Mouse (Mus musculus): ENCODE results near the gene Krt72.

Krt72 gene

DNA sequence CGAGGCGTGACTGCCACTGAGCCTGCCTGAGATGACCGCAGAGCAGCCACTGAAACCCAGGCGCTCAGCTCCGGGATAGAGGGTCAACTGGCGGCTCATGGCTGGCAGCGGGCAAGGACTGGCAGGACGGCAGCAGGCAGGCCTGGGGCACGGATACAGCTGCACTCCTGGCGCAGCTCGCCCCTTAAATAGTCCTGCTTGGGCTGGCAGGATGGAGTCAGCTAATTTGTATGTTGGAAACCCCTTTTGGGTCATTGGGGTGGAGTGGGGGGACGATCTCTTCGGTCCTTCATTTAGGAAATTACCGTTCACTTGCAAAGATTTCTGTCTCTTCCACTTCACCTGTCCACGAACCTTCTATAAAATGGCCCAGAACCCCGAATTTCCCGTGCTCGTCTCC is at the start of gene Krt72:
Krt72 (minus strand) TSS at position 101 of the 400 bp plus-strand sequence.
- no peak for DNase-seq (ENCODE audit: low read depth, low spot score)

DNA sequence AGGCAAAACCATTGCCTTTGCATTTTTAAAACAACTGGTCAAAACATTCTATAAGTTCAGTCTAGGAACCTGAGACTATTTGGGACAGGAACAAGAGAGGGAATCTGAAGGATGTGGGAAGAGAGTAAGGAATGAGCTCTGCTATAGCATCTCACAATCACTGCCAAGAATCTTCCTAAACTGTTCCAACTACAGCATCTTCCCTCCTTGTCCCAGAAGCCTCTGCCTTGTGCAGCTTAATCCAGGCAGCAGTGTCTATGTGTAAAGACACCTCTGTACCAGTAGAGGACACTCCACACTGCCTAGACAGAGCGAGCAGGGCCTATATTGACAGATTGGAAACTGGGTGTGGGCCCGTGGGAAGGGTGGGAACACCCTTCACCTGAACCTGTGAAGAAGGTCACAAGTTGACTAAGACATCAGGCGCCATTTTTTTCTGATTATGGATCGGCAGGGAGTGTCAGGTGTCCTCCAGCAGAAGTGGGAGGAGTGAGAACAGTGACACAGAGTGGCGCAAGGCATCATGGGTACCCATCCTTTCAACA is 48.6 kb upstream of the Krt72 start:
- DNase-seq (ENCODE audit: low read depth, low spot score): no peak

DNA sequence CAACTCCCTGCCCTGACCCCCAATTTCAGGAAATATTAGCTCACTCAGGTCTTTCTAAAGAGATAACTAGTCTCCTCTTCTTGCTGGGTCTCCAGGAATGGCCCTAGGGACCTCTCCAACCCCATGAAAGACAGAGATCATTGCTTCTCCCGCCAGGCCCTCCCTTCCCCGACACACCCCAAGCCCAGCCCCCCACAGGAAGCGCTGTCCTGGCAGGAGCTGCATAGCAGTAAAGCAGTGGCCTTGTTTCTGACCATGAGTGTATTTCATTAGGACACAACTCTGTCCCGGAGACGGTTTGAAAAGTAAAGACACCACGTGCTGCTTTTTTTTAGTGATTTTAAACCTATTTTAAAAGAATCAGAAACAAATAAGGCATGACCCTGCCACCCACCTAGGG is 46.9 kb upstream of the Krt72 start:
- DNase-seq (ENCODE audit: low read depth, low spot score): no peak

DNA sequence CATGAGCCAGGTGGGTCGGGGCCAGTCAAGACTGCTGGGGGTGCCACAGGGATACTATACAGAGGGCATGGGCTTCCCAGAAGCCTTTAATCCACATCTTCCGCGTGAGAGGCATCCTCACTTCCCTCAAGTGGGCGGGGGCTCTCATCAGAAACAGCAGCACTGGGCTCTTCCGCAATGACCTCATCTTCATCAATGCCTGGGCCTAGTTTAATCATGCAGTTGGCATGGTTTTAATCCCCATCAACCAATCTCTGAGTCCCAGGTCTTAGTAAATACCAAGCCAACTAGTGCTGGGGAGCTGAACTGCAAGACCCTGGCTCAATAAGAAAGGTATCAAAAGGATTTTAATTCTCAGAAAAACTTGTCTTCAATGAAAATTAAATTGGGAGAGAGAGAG is 43.2 kb upstream of the Krt72 start:
- no peak for DNase-seq (ENCODE audit: low read depth, low spot score)

DNA sequence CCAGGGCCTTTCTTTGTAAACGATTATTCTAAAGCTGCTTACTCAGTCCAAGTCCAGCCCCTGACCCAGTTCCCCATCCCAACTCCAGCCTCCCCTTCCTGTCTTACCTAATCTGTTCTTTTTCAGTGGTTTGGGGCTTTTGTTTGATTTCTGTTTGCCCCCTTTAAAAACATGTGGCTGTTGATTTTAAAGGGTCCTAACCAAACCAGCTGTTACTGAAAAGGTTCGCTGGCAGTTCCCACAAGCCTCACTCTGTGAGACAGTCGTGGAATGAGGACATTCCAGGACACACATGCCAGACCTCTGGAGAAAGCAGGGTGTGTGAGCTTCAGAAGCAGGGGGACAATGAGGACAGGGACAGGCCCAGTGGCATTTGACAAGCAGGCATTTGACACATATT is 35.5 kb upstream of the Krt72 start:
- DNase-seq (ENCODE audit: low read depth, low spot score): no peak

DNA sequence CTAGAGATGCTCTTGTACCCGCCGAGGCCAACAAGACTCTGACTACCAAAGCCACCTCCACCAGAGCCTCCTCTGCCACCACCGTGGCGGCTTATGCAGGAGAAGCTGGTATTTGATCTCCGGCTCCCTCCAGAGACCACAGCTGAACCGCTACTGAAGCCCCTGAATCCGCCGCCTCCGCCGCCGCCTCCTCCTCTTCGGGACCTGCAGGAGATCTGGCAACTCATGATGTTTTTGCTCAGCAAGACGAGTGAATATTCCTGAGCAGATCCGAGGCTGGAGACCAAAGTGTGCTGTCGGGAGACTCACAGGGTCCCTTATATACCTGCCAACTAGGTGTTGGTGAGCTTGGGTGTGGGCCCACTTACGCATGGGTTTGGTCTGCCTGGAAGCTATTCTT is 31.6 kb upstream of the Krt72 start, which contains the start of gene Krt2:
Krt2 (minus strand) TSS at position 295 of the 400 bp plus-strand sequence.
- no peak for DNase-seq (ENCODE audit: low read depth, low spot score)

DNA sequence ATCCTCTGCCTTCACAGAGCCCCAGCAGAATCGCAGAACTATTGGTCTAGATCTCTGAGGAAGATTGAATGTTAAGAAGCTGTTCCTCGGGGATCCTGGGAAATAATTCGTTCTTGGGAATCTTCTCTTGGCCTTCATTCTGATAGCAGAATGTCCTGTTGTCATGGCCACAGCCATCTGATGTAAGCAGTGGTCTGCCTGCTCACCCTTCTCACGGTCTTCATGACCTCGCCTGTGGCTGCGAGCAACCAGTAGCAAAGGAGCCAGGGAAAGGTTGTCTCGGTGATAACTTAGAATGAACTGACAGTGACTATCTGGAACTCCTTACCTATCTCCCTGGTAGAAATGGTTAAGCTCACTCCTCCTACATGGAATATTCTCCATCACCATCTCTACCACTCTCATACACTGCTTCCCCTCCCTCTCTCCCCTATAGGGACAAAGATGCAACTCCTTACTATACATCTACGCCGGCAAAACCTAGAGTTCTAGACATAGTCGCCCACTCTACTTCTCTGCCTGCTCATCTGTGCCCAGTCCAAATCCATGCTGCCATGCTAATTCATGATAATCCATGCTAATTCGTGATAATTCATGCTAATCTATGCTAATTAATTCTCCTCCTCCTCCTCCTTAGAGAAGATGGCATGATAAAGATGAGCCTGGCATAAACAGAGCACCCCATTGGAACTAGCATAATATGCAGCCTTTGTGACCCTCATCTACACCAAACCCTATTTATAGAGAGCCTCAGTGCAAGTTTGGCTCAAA is 17.0 kb upstream of the Krt72 start:
- DNase-seq (ENCODE audit: low read depth, low spot score): no peak

DNA sequence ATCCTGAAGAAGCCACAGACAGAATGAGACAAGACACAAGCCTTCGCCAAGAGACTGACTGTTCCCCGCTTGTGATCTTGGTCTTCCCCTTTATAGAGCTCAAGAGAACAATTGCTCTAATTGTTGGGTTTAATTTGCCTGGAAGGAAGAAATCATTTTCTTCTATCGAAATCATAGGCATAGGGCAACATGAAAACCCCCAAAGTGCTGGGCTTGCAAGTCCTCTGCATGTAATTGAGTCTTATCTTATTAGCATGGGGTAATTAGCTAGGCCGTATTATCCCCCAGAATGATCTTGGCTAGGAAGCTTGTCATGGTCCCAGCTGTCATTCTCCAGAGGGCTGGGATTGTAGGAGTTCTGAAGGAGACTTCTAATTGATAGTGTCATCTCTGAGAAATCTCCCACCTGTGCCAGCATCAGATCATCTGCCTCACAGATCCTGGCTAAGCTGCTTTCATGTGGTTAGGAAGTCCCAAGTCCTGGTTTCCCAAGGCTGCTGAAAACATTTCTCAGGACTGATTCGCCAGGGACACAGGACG is 16.1 kb upstream of the Krt72 start, which contains the start of gene Krt73:
Krt73 (minus strand) TSS at position 51 of the 540 bp plus-strand sequence.
- DNase-seq (ENCODE audit: low read depth, low spot score): no peak

DNA sequence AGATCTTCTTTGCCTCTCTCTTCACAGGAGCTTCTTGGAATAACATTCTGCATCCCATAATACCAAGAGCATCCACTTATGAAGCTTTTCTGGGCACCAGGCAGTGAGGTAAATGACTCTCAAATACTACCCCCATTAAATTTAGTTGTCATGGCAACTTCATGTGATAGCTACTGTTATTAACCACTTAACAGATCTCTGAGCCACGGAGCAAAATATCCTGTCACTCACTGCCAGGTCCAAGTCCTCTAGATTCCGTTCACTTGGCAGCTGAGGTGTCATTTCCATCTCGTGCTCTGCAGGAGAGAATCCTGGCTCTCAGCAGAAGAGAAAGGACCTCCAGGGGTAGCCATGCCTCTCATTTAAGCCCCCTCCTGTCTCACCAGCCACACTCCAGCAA is 4.6 kb upstream of the Krt72 start:
- no peak for DNase-seq (ENCODE audit: low read depth, low spot score)

DNA sequence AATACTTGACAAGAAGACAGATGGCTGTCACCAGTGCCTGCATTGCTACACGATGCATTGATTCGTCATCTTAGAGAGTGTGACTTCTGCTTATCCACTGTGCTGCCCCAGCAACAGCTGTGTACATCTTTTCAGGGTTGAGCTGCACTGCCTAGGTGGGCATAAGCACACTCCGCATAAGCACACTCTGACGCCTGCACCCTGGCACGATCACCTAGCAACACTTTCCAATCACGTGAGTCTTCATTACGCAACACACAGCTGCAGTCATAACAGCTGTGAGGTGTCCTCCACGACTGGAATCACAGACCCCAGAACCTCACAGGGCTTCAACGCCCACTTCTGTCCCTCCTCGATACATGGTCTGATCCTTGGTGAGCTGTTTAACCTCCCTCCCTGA is 12.8 kb downstream of the Krt72 start:
- DNase-seq (ENCODE audit: low read depth, low spot score): no peak

DNA sequence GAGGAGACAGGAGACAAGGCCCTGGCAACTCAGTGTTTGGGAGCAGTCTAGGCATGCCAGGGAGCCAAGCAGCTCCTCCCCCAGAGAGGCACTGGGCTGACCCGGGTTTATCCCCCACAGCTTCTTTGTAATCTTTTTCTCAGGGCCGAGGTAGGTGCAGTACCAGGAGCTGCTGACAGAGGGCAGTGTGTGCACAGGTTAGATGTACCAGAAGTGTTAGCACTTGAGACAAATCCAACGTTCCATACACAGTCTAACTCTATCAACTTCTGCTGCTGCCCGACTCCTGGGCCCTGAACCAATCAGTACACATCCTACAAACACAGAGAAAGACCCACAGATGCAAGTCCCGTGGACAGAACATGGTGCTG is 13.6 kb downstream of the Krt72 start:
- DNase-seq (ENCODE audit: low read depth, low spot score): peak; percentile 80

DNA sequence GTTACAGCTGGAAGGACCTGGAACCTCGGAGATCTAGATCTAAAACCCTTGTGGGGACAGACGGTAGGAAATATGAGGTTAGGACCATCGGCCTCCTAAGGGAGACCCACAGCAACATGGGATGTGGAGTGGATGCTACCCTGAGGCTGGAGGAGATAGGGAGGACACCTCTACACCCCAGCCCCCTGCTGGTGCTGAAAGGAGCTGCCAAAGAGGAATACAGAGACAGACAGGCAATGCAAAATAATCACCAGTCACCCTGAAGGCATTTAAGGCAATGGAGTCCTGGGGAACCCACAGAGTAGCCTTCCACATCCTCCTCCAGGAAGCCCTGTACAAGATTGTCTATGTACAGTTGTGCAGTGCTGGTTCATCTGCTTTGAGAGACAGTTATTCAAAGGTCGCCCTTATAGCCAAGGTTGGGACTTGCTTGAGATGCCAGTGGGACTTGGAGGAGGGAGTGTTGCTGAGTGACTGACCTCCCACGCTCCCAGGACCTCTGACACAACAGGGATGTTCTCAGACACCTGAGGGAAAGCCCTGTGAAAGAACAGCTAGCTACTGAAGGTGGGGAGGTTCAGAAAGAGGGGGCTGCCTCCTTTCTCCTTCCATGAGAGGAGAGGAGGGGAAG is 14.1 kb downstream of the Krt72 start:
- peak; percentile 19 for DNase-seq (ENCODE audit: low read depth, low spot score)

DNA sequence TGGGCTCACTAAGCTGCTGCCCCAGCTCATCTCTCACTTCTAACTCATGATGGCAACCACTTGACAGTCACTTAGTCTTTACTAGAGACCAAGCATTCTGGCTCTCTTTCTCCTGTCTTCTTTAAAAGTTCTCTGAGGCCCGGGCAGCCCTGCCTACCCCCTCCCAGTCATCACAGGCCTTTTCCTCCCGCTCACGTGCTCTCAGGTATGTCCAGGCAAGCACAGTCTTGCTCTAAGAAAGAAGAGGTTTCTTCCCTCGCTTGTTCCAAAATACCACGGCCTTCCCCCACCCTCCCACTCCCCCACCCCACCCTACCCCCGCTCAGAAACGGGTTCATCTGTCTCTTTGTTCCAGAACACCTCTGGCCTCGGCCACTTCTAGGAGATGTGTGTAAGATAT is 16.0 kb downstream of the Krt72 start:
- DNase-seq (ENCODE audit: low read depth, low spot score): no peak

DNA sequence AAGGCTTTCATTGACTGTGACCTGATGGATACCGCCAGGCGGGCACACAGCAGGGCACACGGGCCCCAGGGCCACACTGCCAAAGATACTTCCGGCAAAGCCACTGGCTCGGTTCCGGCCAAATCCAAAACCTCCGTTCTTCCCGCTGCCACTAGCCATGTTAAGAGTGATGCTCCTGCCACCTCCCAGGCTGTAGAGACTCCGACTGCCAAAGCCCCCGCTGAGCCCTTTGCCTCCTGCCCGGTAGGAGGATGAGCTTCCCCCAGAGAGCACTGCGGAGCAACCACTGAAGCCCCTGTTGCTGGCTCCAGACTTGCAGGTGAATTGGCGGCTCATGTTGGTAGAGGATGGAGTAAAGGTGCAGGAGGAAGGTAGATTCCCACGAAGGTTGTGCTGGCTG is 43.5 kb downstream of the Krt72 start, which contains the start of gene Krt71:
Krt71 (minus strand) TSS at position 399 of the 400 bp plus-strand sequence.
- DNase-seq (ENCODE audit: low read depth, low spot score): no peak

DNA sequence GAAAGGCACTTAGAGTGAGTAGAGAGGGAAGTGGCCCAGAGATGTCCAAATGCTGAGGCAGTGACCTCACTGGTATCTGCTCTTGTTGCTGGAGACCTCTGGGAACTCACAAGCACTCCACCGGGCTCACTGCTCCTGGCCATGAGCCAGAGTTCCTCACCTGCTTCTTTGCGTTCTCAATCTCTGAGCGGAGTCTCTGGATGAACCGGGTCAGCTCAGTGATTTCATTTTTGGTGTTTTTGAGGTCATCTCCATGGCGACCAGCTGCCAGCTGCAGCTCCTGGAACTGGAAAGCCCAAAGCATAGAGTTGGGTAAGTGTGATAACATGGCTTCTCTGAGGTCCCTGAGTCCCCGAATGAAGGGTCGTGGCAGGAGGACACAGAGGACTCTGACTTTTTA is 48.5 kb downstream of the Krt72 start:
- no peak for DNase-seq (ENCODE audit: low read depth, low spot score)

DNA sequence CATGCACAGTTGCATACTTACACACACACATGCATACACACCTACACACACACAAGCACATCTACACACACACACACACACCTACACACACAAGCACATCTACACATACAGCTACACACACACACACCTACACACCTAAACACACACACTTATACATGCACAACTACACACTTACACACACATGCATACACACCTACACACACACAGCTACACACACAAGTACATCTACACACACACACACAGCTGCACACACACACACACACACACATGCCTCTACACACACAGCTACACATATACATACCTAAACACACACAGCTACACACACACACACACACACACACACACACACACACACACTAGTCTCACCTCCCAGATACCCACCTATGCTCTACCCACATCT is 55.6 kb downstream of the Krt72 start:
- no peak for DNase-seq (ENCODE audit: low read depth, low spot score)

Measured in embryo, embryonic 11.5 days (tissue).